11 mouse cellular contexts compared by ENCODE assay signal in genomic region chr11:102879558-102879957, GRCm38 (mm10). TPM values are rescaled to one million over a fixed set of nuclear protein-coding genes. Genes with fewer than 3 reads are reported as not detected.
A peak's percentile ranks its signal among the peaks of the same experiment; 100 is the strongest.
DNase-seq lines count a peak whose midpoint lies in the region; ATAC-seq and TF ChIP-seq lines count a peak whose summit lies in the region.
"Had no signal": no experiment of that assay in that cellular context is flagged by ENCODE, and none has a peak within 500 bp of the region (broad histone marks: within the 10 kb centered on the region; RNA-seq: fewer than 3 reads in every experiment).

No protein-coding gene starts in this region.

- no peak for ATAC-seq in heart, embryonic 13.5 days (ENCODE audit: extremely low read depth, insufficient number of reproducible peaks, low FRiP score, low TSS enrichment)
- ATAC-seq in forebrain, embryonic 15.5 days (replicated peaks), result no peak
- no peak for ATAC-seq in liver, embryonic 15.5 days (ENCODE audit: insufficient read depth)

- peaks cover 27% of the 10 kb centered on the region for H3K4me1 ChIP-seq in heart, embryonic 13.5 days
- peaks cover 4% of the 10 kb centered on the region for H3K4me1 ChIP-seq in heart, adult 2 months (ENCODE audit: control insufficient read depth, insufficient read depth, low read length)
- H3K4me1 ChIP-seq in E14TG2a.4 (replicated peaks; ENCODE audit: low read depth, low read length), result peaks cover 23% of the 10 kb centered on the region
- H3K4me1 ChIP-seq in forebrain, embryonic 15.5 days, result peaks cover 24% of the 10 kb centered on the region
- peaks cover 45% of the 10 kb centered on the region for H3K4me1 ChIP-seq in liver, embryonic 15.5 days (replicated peaks)

- H3K9me3 ChIP-seq in heart, embryonic 13.5 days, result no peaks in the 10 kb centered on the region
- H3K9me3 ChIP-seq in E14TG2a.4 (ENCODE audit: low read length), result no peaks in the 10 kb centered on the region
- no peaks in the 10 kb centered on the region for H3K9me3 ChIP-seq in forebrain, embryonic 15.5 days
- H3K9me3 ChIP-seq in liver, embryonic 15.5 days (replicated peaks), result no peaks in the 10 kb centered on the region

- TF ChIP-seq POLR2A in heart, adult 2 months (IDR thresholded peaks at IDR 0.05; ENCODE audit: insufficient read depth, low read depth, low read length), result no peak

- intact Hi-C loops in heart, adult 2 months (cut with DNase I), result no loop called here

- H3K27me3 ChIP-seq in heart, embryonic 13.5 days (replicated peaks), result peaks cover 11% of the 10 kb centered on the region; the same call in 1 of the 2 replicates
- no peaks in the 10 kb centered on the region for H3K27me3 ChIP-seq in heart, adult 2 months (ENCODE audit: control insufficient read depth, insufficient read depth, low read length)
- H3K27me3 ChIP-seq in E14TG2a.4 (ENCODE audit: insufficient read depth, low read length), result peaks cover 13% of the 10 kb centered on the region
- no peaks in the 10 kb centered on the region for H3K27me3 ChIP-seq in forebrain, embryonic 15.5 days
- H3K27me3 ChIP-seq in liver, embryonic 15.5 days, result peaks cover 22% of the 10 kb centered on the region

- H3K9ac ChIP-seq in heart, embryonic 13.5 days, result no peak overlapping the region; the same call in 1 of the 2 replicates
- H3K9ac ChIP-seq in heart, adult 2 months (ENCODE audit: low read depth, low read length), result no peak overlapping the region
- H3K9ac ChIP-seq in forebrain, embryonic 15.5 days (replicated peaks), result no peak overlapping the region
- peak overlapping the region; percentile 86; the same call in 1 of the 2 replicates for H3K9ac ChIP-seq in liver, embryonic 15.5 days

- peak overlapping the region; percentile 93 for H3K4me3 ChIP-seq in heart, embryonic 13.5 days
- no peak overlapping the region for H3K4me3 ChIP-seq in heart, adult 2 months
- peak overlapping the region; percentile 95 for H3K4me3 ChIP-seq in E14TG2a.4 (replicated peaks; ENCODE audit: low read length)
- H3K4me3 ChIP-seq in forebrain, embryonic 15.5 days, result 0 out of 2 replicates have a peak overlapping the region, but pooled peaks have one; percentile 60
- H3K4me3 ChIP-seq in liver, embryonic 15.5 days (replicated peaks), result peak overlapping the region; percentile 83

- peaks cover 32% of the 10 kb centered on the region for H3K36me3 ChIP-seq in heart, embryonic 13.5 days
- no peaks in the 10 kb centered on the region for H3K36me3 ChIP-seq in heart, adult 2 months (ENCODE audit: control insufficient read depth, insufficient read depth, low read length)
- peaks cover 38% of the 10 kb centered on the region for H3K36me3 ChIP-seq in E14TG2a.4 (ENCODE audit: insufficient read depth, low read length)
- peaks cover 31% of the 10 kb centered on the region for H3K36me3 ChIP-seq in forebrain, embryonic 15.5 days
- H3K36me3 ChIP-seq in liver, embryonic 15.5 days (replicated peaks), result peaks cover 33% of the 10 kb centered on the region

- WGBS in heart, embryonic 13.5 days, result 90% methylated on average over 2 of the region's 2 CpGs
- WGBS in heart, adult 2 months, result 86% methylated on average over 2 of the region's 2 CpGs
- WGBS in forebrain, embryonic 15.5 days, result 51% methylated on average over 2 of the region's 2 CpGs
- 74% methylated on average over 2 of the region's 2 CpGs for WGBS in liver, embryonic 15.5 days (ENCODE audit: insufficient replicate concordance)

- no peaks in the 10 kb centered on the region for H3K79me2 ChIP-seq in heart, adult 2 months (replicated peaks; ENCODE audit: control insufficient read depth, insufficient read depth, low read length)

- peak overlapping the region; percentile 93 for H3K4me2 ChIP-seq in heart, embryonic 13.5 days
- peak overlapping the region; percentile 66 for H3K4me2 ChIP-seq in forebrain, embryonic 15.5 days (replicated peaks)
- peak overlapping the region; percentile 82 for H3K4me2 ChIP-seq in liver, embryonic 15.5 days

- TF ChIP-seq EP300 in heart, adult 2 months (IDR thresholded peaks at IDR 0.05; ENCODE audit: insufficient read depth, low read depth, low read length), result no peak

- no peak overlapping the region for H3K27ac ChIP-seq in heart, embryonic 13.5 days (replicated peaks)
- H3K27ac ChIP-seq in heart, adult 2 months, result no peak overlapping the region
- H3K27ac ChIP-seq in forebrain, embryonic 15.5 days (replicated peaks), result no peak overlapping the region
- H3K27ac ChIP-seq in liver, embryonic 15.5 days (replicated peaks), result no peak overlapping the region

- no peak for DNase-seq in heart, adult 2 months
- no peak for DNase-seq in testis, postnatal 14 days (ENCODE audit: low spot score)
- DNase-seq in embryo, embryonic 10 days (ENCODE audit: low spot score), result no peak
- no peak for DNase-seq in yolk sac, embryonic 10.5 days (ENCODE audit: low spot score)
- DNase-seq: kidney, postnatal 25 days; right cerebral cortex, postnatal 4 days had no signal

- TF ChIP-seq CTCF in heart, adult 2 months (IDR thresholded peaks at IDR 0.05), result no peak
- no peak for TF ChIP-seq CTCF in E14TG2a.4 (conservative IDR thresholded peaks at IDR 0.05; ENCODE audit: low read length)

RNA-seq across cellular contexts. Expression of gene Eftud2, which starts 1.2 kb away (rescaled TPM):
- 119 and 125 TPM in 2 replicates for polyA plus RNA-seq in heart, embryonic 13.5 days (2015; fragmentation: Nextera tagmentation; extraction: Ambion mirVana)
- 10 to 100 TPM; 36.0 to 37.4 TPM for total RNA-seq in heart, adult 2 months (2021)
- polyA plus RNA-seq in heart, adult 2 months (2012; rRNA removed), result 44.9 and 62.6 TPM in 2 replicates
- 182 and 183 TPM in 2 replicates for polyA plus RNA-seq in forebrain, embryonic 15.5 days (2015; fragmentation: Nextera tagmentation; extraction: Ambion mirVana)
- polyA plus RNA-seq in liver, embryonic 15.5 days (2015; fragmentation: Nextera tagmentation; extraction: Ambion mirVana), result 106 and 113 TPM in 2 replicates

RNA-seq across cellular contexts. Expression of gene Ccdc103, which starts 1.4 kb away (rescaled TPM):
- 0.71 and 0.88 TPM in 2 replicates for polyA plus RNA-seq in heart, embryonic 13.5 days (2015; fragmentation: Nextera tagmentation; extraction: Ambion mirVana)
- not detected for total RNA-seq in heart, adult 2 months (2021)
- 0.18 and 0.20 TPM in 2 replicates for polyA plus RNA-seq in heart, adult 2 months (2012; rRNA removed)
- polyA plus RNA-seq in forebrain, embryonic 15.5 days (2015; fragmentation: Nextera tagmentation; extraction: Ambion mirVana), result 2.1 and 2.9 TPM in 2 replicates
- polyA plus RNA-seq in liver, embryonic 15.5 days (2015; fragmentation: Nextera tagmentation; extraction: Ambion mirVana), result 1.0 and 1.1 TPM in 2 replicates

RNA-seq across cellular contexts. Expression of gene Fam187a, which starts 5.4 kb away (rescaled TPM):
- not detected in 2 replicates for polyA plus RNA-seq in heart, embryonic 13.5 days (2015; fragmentation: Nextera tagmentation; extraction: Ambion mirVana)
- not detected for total RNA-seq in heart, adult 2 months (2021)
- polyA plus RNA-seq in heart, adult 2 months (2012; rRNA removed), result not detected in 2 replicates
- polyA plus RNA-seq in forebrain, embryonic 15.5 days (2015; fragmentation: Nextera tagmentation; extraction: Ambion mirVana), result 0.11 TPM in 1 of 2 replicates, not detected in the other
- polyA plus RNA-seq in liver, embryonic 15.5 days (2015; fragmentation: Nextera tagmentation; extraction: Ambion mirVana), result 0.07 TPM in 1 of 2 replicates, not detected in the other
- total RNA-seq: megakaryocyte progenitor cell, adult 5-6 weeks had no signal

RNA-seq across cellular contexts. Expression of gene Gfap, which starts 21.2 kb away (rescaled TPM):
- polyA plus RNA-seq in heart, embryonic 13.5 days (2015; fragmentation: Nextera tagmentation; extraction: Ambion mirVana), result 0.19 and 0.38 TPM in 2 replicates
- under 1 TPM; 0.08 to 0.30 TPM for total RNA-seq in heart, adult 2 months (2021)
- polyA plus RNA-seq in heart, adult 2 months (2012; rRNA removed), result 0.18 TPM in 2 replicates
- 0.88 and 0.93 TPM in 2 replicates for polyA plus RNA-seq in forebrain, embryonic 15.5 days (2015; fragmentation: Nextera tagmentation; extraction: Ambion mirVana)
- polyA plus RNA-seq in liver, embryonic 15.5 days (2015; fragmentation: Nextera tagmentation; extraction: Ambion mirVana), result 8.5 and 9.4 TPM in 2 replicates
- total RNA-seq: megakaryocyte progenitor cell, adult 5-6 weeks had no signal

RNA-seq across cellular contexts. Expression of gene Higd1b, which starts 43.9 kb away (rescaled TPM):
- polyA plus RNA-seq in heart, embryonic 13.5 days (2015; fragmentation: Nextera tagmentation; extraction: Ambion mirVana), result not detected in 2 replicates
- total RNA-seq in heart, adult 2 months (2021), result 10 to 100 TPM; 11.0 to 12.2 TPM
- polyA plus RNA-seq in heart, adult 2 months (2012; rRNA removed), result 15.2 and 21.6 TPM in 2 replicates
- 12.8 and 13.0 TPM in 2 replicates for polyA plus RNA-seq in forebrain, embryonic 15.5 days (2015; fragmentation: Nextera tagmentation; extraction: Ambion mirVana)
- not detected in 2 replicates for polyA plus RNA-seq in liver, embryonic 15.5 days (2015; fragmentation: Nextera tagmentation; extraction: Ambion mirVana)
- total RNA-seq: megakaryocyte progenitor cell, adult 5-6 weeks had no signal
